ENCODE assay signal across 29 mouse cellular contexts in genomic region chr10:95639429-95639828, GRCm38 (mm10). TPM values are rescaled to one million over a fixed set of nuclear protein-coding genes. Genes with fewer than 3 reads are reported as not detected.
"Had no signal": no experiment of that assay in that cellular context is flagged by ENCODE, and none has a peak within 500 bp of the region (broad histone marks: within the 10 kb centered on the region; RNA-seq: fewer than 3 reads in every experiment).

No protein-coding gene starts in this region.

- H3K27me3 ChIP-seq: liver, embryonic 13.5 days; neural tube, embryonic 12.5 days; neural tube, embryonic 15.5 days had no signal

- H3K9ac ChIP-seq: liver, embryonic 13.5 days; neural tube, embryonic 12.5 days; neural tube, embryonic 15.5 days had no signal

- H3K9me3 ChIP-seq: liver, embryonic 13.5 days; neural tube, embryonic 12.5 days; neural tube, embryonic 15.5 days had no signal

- H3K4me2 ChIP-seq: liver, embryonic 13.5 days; midbrain, embryonic 11.5 days; neural tube, embryonic 12.5 days; neural tube, embryonic 15.5 days had no signal

- H3K27ac ChIP-seq: layer of hippocampus, adult 2 months; liver, embryonic 13.5 days; neural tube, embryonic 12.5 days; neural tube, embryonic 15.5 days had no signal

- DNase-seq: kidney, adult 9 months; kidney, postnatal 14 days; kidney, postnatal 4 days; layer of hippocampus, adult 9-11 months; liver, embryonic 13.5 days; lung, adult 2 months; lung, postnatal 14 days; lung, postnatal 4 days; midbrain, embryonic 14.5 days; right cerebral cortex, adult 18-20 months; right cerebral cortex, postnatal 14 days; right cerebral cortex, postnatal 4 days; thymus, postnatal 25 days had no signal

- H3K36me3 ChIP-seq: liver, embryonic 13.5 days; neural tube, embryonic 12.5 days; neural tube, embryonic 15.5 days had no signal

- H3K4me3 ChIP-seq: layer of hippocampus, adult 2 months; liver, embryonic 13.5 days; neural tube, embryonic 12.5 days; neural tube, embryonic 15.5 days had no signal

- H3K4me1 ChIP-seq: neural tube, embryonic 12.5 days; neural tube, embryonic 15.5 days had no signal

RNA-seq across cellular contexts. Expression of gene Anapc15-ps, which starts 33.8 kb away (rescaled TPM):
- total RNA-seq: layer of hippocampus, adult 2 months; layer of hippocampus, postnatal 25 days; left cerebral cortex, adult 18-20 months; left cerebral cortex, postnatal 10 days; left cerebral cortex, postnatal 36 days; liver, adult 2 months had no signal
- polyA plus RNA-seq: kidney, embryonic 16.5 days; limb, embryonic 11.5 days; limb, embryonic 14.5 days; liver, adult 2 months; liver, embryonic 13.5 days; liver, embryonic 16.5 days; lung, adult 2 months; lung, embryonic 16.5 days; midbrain, embryonic 11.5 days; midbrain, embryonic 14.5 days; neural tube, embryonic 12.5 days; neural tube, embryonic 15.5 days; stomach, embryonic 14.5 days; thymus, postnatal 0 days had no signal
